Mouse (Mus musculus) cerebellum, postnatal 36 days (tissue): ENCODE data around the gene Med24.

Source experiments
- DNase-seq, 2 experiments: peaks; one replicate each; pipeline ENCODE4 v3.0.0; 2021 to 2022; ENCODE audit warnings: mixed read lengths in 2 of 2

The Med24 gene

GRCm38 (mm10) chr11:98720756-98721155, 8.5 kb downstream of the Med24 start:
- DNase-seq, result no peak

- peak; percentile 86 to 89 for DNase-seq
Measured at GRCm38 (mm10) chr11:98717904-98718303, 11.3 kb downstream of the Med24 start.

GRCm38 (mm10) chr11:98715946-98716345, 13.3 kb downstream of the Med24 start:
- no peak for DNase-seq

- DNase-seq, result no peak
Measured at GRCm38 (mm10) chr11:98713703-98714102, 15.5 kb downstream of the Med24 start.

- DNase-seq, result peak; percentile 39 to 45
Measured at GRCm38 (mm10) chr11:98712009-98712408, 17.2 kb downstream of the Med24 start.

GRCm38 (mm10) chr11:98711046-98711434, 18.2 kb downstream of the Med24 start:
- DNase-seq, result no peak

- peak; percentile 85 to 87 for DNase-seq
Measured at GRCm38 (mm10) chr11:98710416-98711045, 18.7 kb downstream of the Med24 start.

GRCm38 (mm10) chr11:98709001-98709741, 20.1 kb downstream of the Med24 start:
- no peak for DNase-seq

GRCm38 (mm10) chr11:98708282-98708956, 20.8 kb downstream of the Med24 start:
- DNase-seq, result no peak

GRCm38 (mm10) chr11:98707401-98708281, 21.6 kb downstream of the Med24 start:
- DNase-seq, result no peak

GRCm38 (mm10) chr11:98705021-98705420, 24.2 kb downstream of the Med24 start:
- DNase-seq, result no peak

GRCm38 (mm10) chr11:98702323-98702722, 26.9 kb downstream of the Med24 start:
- DNase-seq, result no peak

- no peak for DNase-seq
Measured at GRCm38 (mm10) chr11:98701213-98701670, 28.0 kb downstream of the Med24 start, which contains the start of gene Csf3. Csf3 (plus strand) TSS chr11:98701263.

- peak; percentile 86 to 87 for DNase-seq
Measured at GRCm38 (mm10) chr11:98699911-98700310, 29.3 kb downstream of the Med24 start.

GRCm38 (mm10) chr11:98698849-98699640, 30.2 kb downstream of the Med24 start:
- no peak for DNase-seq

- DNase-seq, result no peak
Measured at GRCm38 (mm10) chr11:98697225-98697624, 32.0 kb downstream of the Med24 start.

- no peak for DNase-seq
Measured at GRCm38 (mm10) chr11:98696454-98697216, 32.6 kb downstream of the Med24 start.

- DNase-seq, result no peak
Measured at GRCm38 (mm10) chr11:98695408-98695807, 33.8 kb downstream of the Med24 start.

GRCm38 (mm10) chr11:98694301-98694700, 34.9 kb downstream of the Med24 start:
- no peak for DNase-seq

- no peak for DNase-seq
Measured at GRCm38 (mm10) chr11:98693746-98694145, 35.5 kb downstream of the Med24 start.

GRCm38 (mm10) chr11:98693201-98693600, 36.0 kb downstream of the Med24 start:
- DNase-seq, result no peak
